Mouse (Mus musculus) heart, postnatal 25 days (tissue): ENCODE measurements around the gene Qpctl. TPM values are rescaled to one million over a fixed set of nuclear protein-coding genes. Genes with fewer than 3 reads are reported as not detected.
A peak's percentile ranks its signal among the peaks of the same experiment; 100 is the strongest.

Experiments used
- DNase-seq: peaks from one replicate; pipeline ENCODE4 v3.0.0; 2022; ENCODE audit warnings: low spot score
- intact Hi-C: fragments of 180-260 bp; cut with DNase I; formaldehyde crosslinking; loops from one replicate; pipeline ENCODE4 v1.15.1; 2025
- total RNA-seq, 2 experiments: library from RNA; stranded (reverse); gene quantifications; 2 replicates each; pipeline ENCODE4 v1.2.3; 2021

Gene Qpctl
- total RNA-seq, 2 experiments from 2014 or later, result 4.6 to 5.1 TPM

GRCm38 (mm10) chr7:19131324-19131848, 17.7 kb downstream of the Qpctl start:
- peak; percentile 97 for DNase-seq
- intact Hi-C loops, result no loop called here

- intact Hi-C loops, result no loop called here
These were observed 18.4 kb downstream of the Qpctl start for GRCm38 (mm10) chr7:19130657-19131056.

GRCm38 (mm10) chr7:19129396-19129795, 19.7 kb downstream of the Qpctl start:
- DNase-seq, result no peak
- intact Hi-C loops, result no loop called here

More at GRCm38 (mm10) chr7:19130657-19131056, 18.4 kb downstream of the Qpctl start:
- DNase-seq, result no peak

GRCm38 (mm10) chr7:19127744-19128143, 21.3 kb downstream of the Qpctl start:
- intact Hi-C loops, result no loop called here
- DNase-seq, result no peak

GRCm38 (mm10) chr7:19124713-19125112, 24.4 kb downstream of the Qpctl start:
- intact Hi-C loops, result no loop called here
- no peak for DNase-seq

- intact Hi-C loops, result loop anchor here (2.0 kb wide), 1 partner anchor 101 kb away; no protein-coding TSS in a partner anchor
- no peak for DNase-seq
These were observed 27.4 kb downstream of the Qpctl start for GRCm38 (mm10) chr7:19121686-19122085.

- intact Hi-C loops, result loop anchor here (2.0 kb wide), 2 partner anchors 49 to 99 kb away; no protein-coding TSS in a partner anchor
- DNase-seq, result peak; percentile 92
These were observed 29.3 kb downstream of the Qpctl start, which contains the start of gene Fbxo46 for GRCm38 (mm10) chr7:19119631-19120429. Gene Fbxo46, plus strand, starts transcription at chr7:19119859.

- DNase-seq, result no peak
- intact Hi-C loops, result loop anchor here (2.0 kb wide), 1 partner anchor 48 kb away; no protein-coding TSS in a partner anchor
These were observed 30.0 kb downstream of the Qpctl start for GRCm38 (mm10) chr7:19119083-19119482.

- DNase-seq, result no peak
- intact Hi-C loops, result loop anchor here (2.0 kb wide), 1 partner anchor 47 kb away; no protein-coding TSS in a partner anchor
These were observed 30.9 kb downstream of the Qpctl start, which contains the start of gene Gm4969 for GRCm38 (mm10) chr7:19118028-19118771. Gene Gm4969, minus strand, starts transcription at chr7:19118368.

- intact Hi-C loops, result no loop called here
- DNase-seq, result no peak
These were observed 39.5 kb downstream of the Qpctl start for GRCm38 (mm10) chr7:19109565-19109964.

- intact Hi-C loops, result no loop called here
- DNase-seq, result no peak
These were observed 41.7 kb downstream of the Qpctl start for GRCm38 (mm10) chr7:19107436-19107835.

GRCm38 (mm10) chr7:19104486-19104885, 44.6 kb downstream of the Qpctl start:
- intact Hi-C loops, result no loop called here
- no peak for DNase-seq

GRCm38 (mm10) chr7:19103741-19104140, 45.4 kb downstream of the Qpctl start:
- no peak for DNase-seq
- intact Hi-C loops, result no loop called here

- intact Hi-C loops, result no loop called here
- no peak for DNase-seq
These were observed 48.8 kb downstream of the Qpctl start for GRCm38 (mm10) chr7:19100290-19100689.

- intact Hi-C loops, result no loop called here
- no peak for DNase-seq
These were observed 50.3 kb downstream of the Qpctl start for GRCm38 (mm10) chr7:19098811-19099210.

GRCm38 (mm10) chr7:19097863-19098262, 51.2 kb downstream of the Qpctl start:
- intact Hi-C loops, result no loop called here
- no peak for DNase-seq

- intact Hi-C loops, result no loop called here
- no peak for DNase-seq
These were observed 51.9 kb downstream of the Qpctl start for GRCm38 (mm10) chr7:19097217-19097616.

- intact Hi-C loops, result no loop called here
- DNase-seq, result no peak
These were observed 52.6 kb downstream of the Qpctl start for GRCm38 (mm10) chr7:19096421-19096976.

GRCm38 (mm10) chr7:19095751-19096110, 53.4 kb downstream of the Qpctl start:
- intact Hi-C loops, result no loop called here
- no peak for DNase-seq
